ENCODE assay signal across 20 mouse cellular contexts in the genomic region with DNA sequence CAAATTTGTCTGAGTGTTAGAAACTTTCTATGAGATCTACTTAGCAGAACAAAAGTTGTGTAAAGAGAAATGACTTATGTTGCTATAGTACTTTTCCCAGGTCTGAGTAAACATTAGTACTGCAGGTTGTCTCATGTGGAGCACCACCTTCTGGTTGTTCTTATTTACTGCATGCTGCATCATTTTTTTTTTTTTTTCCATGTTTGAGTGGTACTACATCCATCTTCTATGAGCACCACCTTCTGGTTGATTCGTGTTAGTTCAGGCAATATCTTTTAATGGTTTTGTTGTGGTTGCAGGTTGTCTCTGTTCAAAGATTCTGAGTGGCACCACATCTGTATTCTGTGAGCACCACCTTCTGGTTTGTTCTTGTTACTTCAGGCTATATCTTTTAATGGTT. TPM values are rescaled to one million over a fixed set of nuclear protein-coding genes. Genes with fewer than 3 reads are reported as not detected.
DNase-seq lines count a peak whose midpoint lies in the region; ATAC-seq and TF ChIP-seq lines count a peak whose summit lies in the region.
"Not testable (repeated sequence)": the region's sequence is repeated elsewhere in the genome, so short reads cannot be mapped to it uniquely, and the experiment has no call there.
"Had no signal": no experiment of that assay in that cellular context is flagged by ENCODE, and none has a peak within 500 bp of the region (broad histone marks: within the 10 kb centered on the region; RNA-seq: fewer than 3 reads in every experiment).

No protein-coding gene starts in this region.

- not testable (repeated sequence) for H3K9me3 ChIP-seq in ES-E14 (ENCODE audit: control insufficient read depth, insufficient read depth, low read depth, low read length); stomach, postnatal 0 days (ENCODE audit: control insufficient read depth, low read length)

- H3K4me1 ChIP-seq in ES-E14 (ENCODE audit: control insufficient read depth in 2 of 2, insufficient read depth in 2 of 2, low read length in 2 of 2, poor library complexity in 1 of 2); stomach, postnatal 0 days (replicated peaks; ENCODE audit: control insufficient read depth, insufficient read depth): not testable (repeated sequence)

- H3K27ac ChIP-seq in ES-E14 (ENCODE audit: insufficient read depth, low read depth, low read length, poor library complexity, severe bottlenecking); left cerebral cortex, adult 2 months; stomach, postnatal 0 days (replicated peaks): not testable (repeated sequence)

- not testable (repeated sequence) for H3K4me2 ChIP-seq in stomach, postnatal 0 days (replicated peaks; ENCODE audit: low read depth)

- H3K9ac ChIP-seq in ES-E14 (ENCODE audit: insufficient read depth, low read depth, low read length, poor library complexity, severe bottlenecking); stomach, postnatal 0 days (ENCODE audit: low read length): not testable (repeated sequence)

- peak; percentile 1; the same call in 1 of the 2 replicates for TF ChIP-seq CTCF in left cerebral cortex, adult 2 months (IDR thresholded peaks at IDR 0.05)
- peak; percentile 6; the same call in 1 of the 2 replicates for TF ChIP-seq CTCF in stomach, postnatal 0 days (IDR thresholded peaks at IDR 0.05; ENCODE audit: low read depth)

- in situ Hi-C loops in ES-E14 (cut with MboI; ENCODE audit: low sequenced_read_pairs in 2 of 2, unreplicated experiment in 2 of 2) = not testable (repeated sequence)

- TF ChIP-seq EP300 in stomach, postnatal 0 days (optimal IDR thresholded peaks at IDR 0.05) = not testable (repeated sequence)

- intact Hi-C loops in left cerebral cortex, adult 2 months (cut with DNase I) = not testable (repeated sequence)

- 38% methylated on average over 1 of the region's 1 CpGs for WGBS in stomach, postnatal 0 days

- not testable (repeated sequence) for H3K4me3 ChIP-seq in ES-E14 (ENCODE audit: insufficient read depth in 1 of 2, low read depth in 1 of 2, low read length in 2 of 2, poor library complexity in 1 of 2, severe bottlenecking in 1 of 2); left cerebral cortex, adult 2 months; stomach, postnatal 0 days (ENCODE audit: low read depth, low read length)

- DNase-seq in 416B (ENCODE audit: low read depth) = peak; percentile 30
- DNase-seq in ES-E14 (ENCODE audit: low read depth, low spot score); left cerebral cortex, adult 2 months (ENCODE audit: extremely low spot score in 1 of 2, low spot score in 2 of 2); stomach, postnatal 0 days (ENCODE audit: low spot score): not testable (repeated sequence)
- DNase-seq in R1 (ENCODE audit: low read depth, low spot score) = peak; percentile 46

- H3K36me3 ChIP-seq in ES-E14 (ENCODE audit: control insufficient read depth, insufficient read depth, low read length, poor library complexity, severe bottlenecking); stomach, postnatal 0 days (ENCODE audit: control insufficient read depth, insufficient read depth, low read length): not testable (repeated sequence)

- not testable (repeated sequence) for H3K27me3 ChIP-seq in stomach, postnatal 0 days (ENCODE audit: control insufficient read depth, insufficient read depth, low read length)

- not testable (repeated sequence) for ATAC-seq in stomach, postnatal 0 days (ENCODE audit: low FRiP score, low TSS enrichment)

TF ChIP-seq in ES-E14, 5 proteins besides CTCF, POLR2A, EP300 and RAD21:
- peak; percentile 82 for TF ChIP-seq ZNF384 (IDR thresholded peaks at IDR 0.05; ENCODE audit: low read depth, low read length)

RNA-seq across cellular contexts. Expression of a gene that starts 7.0 kb away (rescaled TPM):
- total RNA-seq in ES-E14 (2012; rRNA removed) = 107 and 141 TPM in 2 replicates
- not detected for total RNA-seq in left cerebral cortex, adult 2 months (2021)
- polyA plus RNA-seq in stomach, postnatal 0 days (2015; fragmentation: Nextera tagmentation; extraction: Ambion mirVana) = not detected in 2 replicates
- total RNA-seq: adrenal gland, adult 2 months; adrenal gland, postnatal 10 days; adrenal gland, postnatal 25 days; adrenal gland, postnatal 4 days; common myeloid progenitor, adult 5-6 weeks had no signal
- polyA plus RNA-seq: adrenal gland, adult 2 months; brain, embryonic 14.5 days; embryonic facial prominence, embryonic 11.5 days; embryonic facial prominence, embryonic 13.5 days; embryonic facial prominence, embryonic 15.5 days; erythroblast, embryonic 14.5 days; forebrain, embryonic 10.5 days; forebrain, embryonic 12.5 days; forebrain, embryonic 14.5 days; forebrain, embryonic 16.5 days; frontal cortex, adult 2 months had no signal

RNA-seq across cellular contexts. Expression of a gene that starts 31.4 kb away (rescaled TPM):
- 46.1 and 56.0 TPM in 2 replicates for total RNA-seq in ES-E14 (2012; rRNA removed)
- not detected for total RNA-seq in left cerebral cortex, adult 2 months (2021)
- polyA plus RNA-seq in stomach, postnatal 0 days (2015; fragmentation: Nextera tagmentation; extraction: Ambion mirVana) = 0.06 TPM in 1 of 2 replicates, not detected in the other
- total RNA-seq: adrenal gland, adult 2 months; adrenal gland, postnatal 10 days; adrenal gland, postnatal 25 days; adrenal gland, postnatal 4 days; common myeloid progenitor, adult 5-6 weeks had no signal
- polyA plus RNA-seq: adrenal gland, adult 2 months; brain, embryonic 14.5 days; embryonic facial prominence, embryonic 11.5 days; embryonic facial prominence, embryonic 13.5 days; embryonic facial prominence, embryonic 15.5 days; erythroblast, embryonic 14.5 days; forebrain, embryonic 10.5 days; forebrain, embryonic 12.5 days; forebrain, embryonic 14.5 days; forebrain, embryonic 16.5 days; frontal cortex, adult 2 months had no signal

Comparison
In these comparisons a context has a peak if more than half of its experiments do, and no peak if none do; other contexts are left out.
1. RNA of a gene that starts 7.0 kb away (total RNA-seq): 107 to 141 TPM in ES-E14; not detected in left cerebral cortex, adult 2 months; every median in the first group is over 100 times any median in the second.
2. RNA of a gene that starts 31.4 kb away (total RNA-seq): 46.1 to 56.0 TPM in ES-E14; not detected in left cerebral cortex, adult 2 months; every median in the first group is over 10 times any median in the second.